Mouse (Mus musculus): ENCODE measurements around the gene Hic2.

Gene Hic2

DNA sequence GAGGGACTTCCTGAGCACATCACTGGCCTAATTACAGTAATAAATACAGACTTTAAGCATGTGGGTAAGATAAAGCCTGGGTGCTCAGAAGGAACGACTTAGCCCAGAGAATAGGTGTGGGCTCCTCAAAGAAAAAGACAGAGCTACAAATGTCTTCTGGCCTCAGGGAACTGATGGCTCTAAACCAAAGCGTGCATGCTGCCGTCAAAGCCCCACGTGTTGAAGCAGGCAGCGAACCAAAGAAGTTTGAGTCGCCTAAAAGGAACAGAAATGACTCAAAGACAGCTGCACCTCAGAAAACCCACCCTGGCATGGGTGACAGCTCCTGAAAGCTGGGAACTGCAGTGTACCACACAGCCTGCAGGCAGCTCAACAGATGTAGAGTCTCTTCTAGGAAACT, 38.5 kb downstream of the Hic2 start:
- ATAC-seq (ENCODE audit: insufficient number of reproducible peaks, low FRiP score, low TSS enrichment) = no peak

DNA sequence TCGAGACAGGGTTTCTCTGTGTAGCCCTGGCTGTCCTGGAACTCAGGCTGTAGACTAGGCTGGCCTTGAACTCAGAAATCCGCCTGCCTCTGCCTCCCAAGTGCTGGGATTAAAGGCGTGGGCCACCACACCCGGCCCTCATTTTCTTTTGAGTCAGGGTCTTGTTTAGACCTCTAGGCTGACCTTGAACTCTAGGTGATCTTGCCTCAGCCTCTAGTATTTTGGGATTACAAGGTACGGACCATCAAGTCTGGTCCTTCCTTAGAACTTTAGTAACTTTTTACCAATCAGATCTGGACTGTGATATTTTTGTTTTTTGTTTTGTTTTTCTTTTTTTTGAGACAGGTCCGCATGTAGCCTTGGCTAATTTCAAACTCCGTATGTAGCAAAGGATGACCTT, 42.3 kb downstream of the Hic2 start, which contains the start of gene Tmem191c:
Tmem191c (plus strand) TSS at position 357 of the 400 bp plus-strand sequence.
- no peak for ATAC-seq (ENCODE audit: insufficient number of reproducible peaks, low FRiP score, low TSS enrichment)

DNA sequence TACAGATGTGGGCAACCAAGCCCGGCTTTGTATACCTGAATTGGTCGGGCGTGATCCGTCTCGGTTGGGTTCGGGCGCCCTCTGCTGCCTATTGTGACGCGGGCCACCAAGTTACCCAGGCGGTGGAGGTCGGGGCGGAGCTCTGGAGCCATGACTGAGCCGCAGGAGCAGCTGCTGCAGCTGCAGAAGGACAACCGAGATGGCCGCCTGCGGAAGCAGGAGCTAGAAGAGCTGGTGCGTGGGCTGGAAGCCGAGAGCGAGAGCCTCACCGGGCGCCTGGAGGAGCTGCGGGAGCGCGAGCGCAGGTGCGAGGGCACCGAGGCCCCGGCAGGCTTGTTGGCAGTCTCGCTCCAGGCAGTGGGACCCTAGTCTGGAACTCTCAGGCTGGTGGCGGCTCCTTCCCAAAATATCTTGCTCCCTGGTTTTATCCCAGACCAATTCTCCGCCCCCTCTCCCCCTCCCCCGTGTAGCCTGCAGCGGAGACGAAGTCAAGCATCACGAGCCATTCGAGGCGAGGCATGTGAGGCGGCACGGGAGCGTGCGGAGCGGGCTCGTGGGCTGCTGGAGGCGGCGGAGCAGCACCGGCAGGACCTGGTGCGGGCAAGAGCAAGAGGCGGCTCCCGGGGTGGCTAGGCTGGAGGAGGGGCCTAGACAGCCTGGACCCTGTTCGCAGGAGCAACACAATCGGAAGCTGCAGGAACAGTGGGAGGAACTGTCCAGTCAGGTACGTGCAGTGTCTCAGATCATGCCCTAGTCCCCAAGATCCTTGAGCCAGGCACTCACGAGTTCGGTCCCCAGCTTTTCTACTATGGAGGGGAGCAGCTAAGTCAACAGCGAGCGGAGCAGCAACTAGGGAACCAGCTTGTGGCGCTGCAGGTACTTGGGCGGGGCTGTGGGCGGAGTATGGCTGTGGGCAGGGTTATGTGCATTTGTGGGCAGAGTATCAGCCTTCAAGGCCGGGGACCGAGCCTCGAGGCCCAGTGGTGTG, 43.1 kb downstream of the Hic2 start:
- peak; percentile 81 for ATAC-seq (ENCODE audit: insufficient number of reproducible peaks, low FRiP score, low TSS enrichment)

DNA sequence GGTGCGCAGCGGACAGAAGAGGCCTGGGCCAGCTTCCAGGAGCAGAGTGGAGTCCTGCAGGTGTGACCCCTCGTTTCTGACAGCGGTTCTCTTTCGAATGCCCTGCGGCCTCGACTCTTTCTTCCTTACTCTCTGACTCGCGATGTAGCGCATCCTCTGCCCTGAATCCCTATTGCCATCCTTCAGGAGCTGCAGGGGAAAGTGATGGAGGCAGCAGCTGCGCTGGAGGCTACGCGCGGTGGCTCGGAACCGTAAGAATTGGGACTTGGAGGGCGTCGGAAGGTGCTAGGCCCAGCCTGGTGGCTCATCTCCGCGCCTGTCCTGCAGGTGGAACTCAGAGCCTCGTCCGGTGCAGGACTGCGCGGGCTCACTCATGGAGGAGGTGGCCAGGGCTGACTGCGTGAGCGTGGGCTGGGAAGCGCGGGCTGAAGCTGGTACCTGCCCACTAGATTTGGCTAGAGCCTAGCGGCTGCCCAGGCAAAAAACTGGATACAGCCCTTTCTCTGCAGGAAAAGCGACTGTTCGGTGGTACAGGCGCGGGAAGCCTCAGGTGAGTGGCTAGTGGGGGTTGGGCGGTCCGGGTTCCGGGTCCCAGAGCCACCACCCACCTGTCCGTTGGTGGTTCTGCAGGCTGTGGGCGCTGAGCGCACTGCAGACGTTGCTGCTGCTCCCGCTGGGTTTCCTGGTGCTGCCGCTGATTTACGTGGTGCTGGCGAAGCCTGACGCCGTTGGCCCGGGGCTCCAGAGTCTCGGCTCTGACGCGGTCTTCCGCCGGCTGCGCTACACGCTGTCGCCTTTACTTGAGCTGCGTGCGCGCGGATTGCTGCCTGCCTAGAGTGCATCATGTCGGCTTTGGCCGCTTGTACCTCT, 44.2 kb downstream of the Hic2 start:
- 0 out of 2 replicates have a peak, but pooled peaks have one; percentile 5 for ATAC-seq (ENCODE audit: insufficient number of reproducible peaks, low FRiP score, low TSS enrichment)

DNA sequence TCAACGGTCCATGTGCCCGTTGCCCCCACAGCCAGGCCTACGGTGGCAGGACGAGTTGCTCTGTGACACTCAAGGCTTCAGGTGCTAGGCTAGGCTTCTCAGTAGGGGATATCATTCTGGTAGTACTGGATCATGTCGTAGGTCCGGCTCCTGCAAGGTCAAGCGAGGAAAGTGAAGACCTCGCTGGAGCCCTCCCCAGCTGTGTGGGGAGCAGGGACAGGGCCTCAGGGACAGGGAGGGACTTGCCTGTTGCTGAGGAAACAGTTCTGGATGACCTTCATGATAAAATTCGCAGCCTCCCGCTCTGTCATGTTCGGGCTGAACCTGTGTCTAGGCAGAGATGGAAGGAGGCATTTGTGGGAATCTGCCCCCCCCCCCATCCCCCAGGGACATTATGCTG, 47.1 kb downstream of the Hic2 start:
- ATAC-seq (ENCODE audit: insufficient number of reproducible peaks, low FRiP score, low TSS enrichment) = no peak

DNA sequence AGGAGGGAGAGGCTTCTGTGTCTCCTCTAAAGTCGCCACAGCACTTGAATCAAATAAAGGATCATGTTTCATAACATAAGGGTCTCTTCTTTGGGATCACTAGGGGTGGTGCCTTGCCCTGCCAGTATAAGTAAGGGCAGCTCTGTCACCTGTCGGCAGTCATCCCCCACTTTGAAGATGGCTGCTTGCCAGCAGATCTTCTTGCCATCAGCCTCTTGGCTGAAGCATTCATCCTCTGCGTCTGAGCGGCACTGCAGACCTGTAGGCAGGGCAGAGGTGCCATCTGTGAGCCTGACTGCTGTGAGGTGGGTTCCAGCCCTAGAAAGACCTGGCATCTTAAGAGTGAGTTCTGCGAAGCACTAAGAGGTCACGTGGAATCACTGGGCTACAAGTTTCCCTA, 49.8 kb downstream of the Hic2 start:
- ATAC-seq (ENCODE audit: insufficient number of reproducible peaks, low FRiP score, low TSS enrichment) = no peak

DNA sequence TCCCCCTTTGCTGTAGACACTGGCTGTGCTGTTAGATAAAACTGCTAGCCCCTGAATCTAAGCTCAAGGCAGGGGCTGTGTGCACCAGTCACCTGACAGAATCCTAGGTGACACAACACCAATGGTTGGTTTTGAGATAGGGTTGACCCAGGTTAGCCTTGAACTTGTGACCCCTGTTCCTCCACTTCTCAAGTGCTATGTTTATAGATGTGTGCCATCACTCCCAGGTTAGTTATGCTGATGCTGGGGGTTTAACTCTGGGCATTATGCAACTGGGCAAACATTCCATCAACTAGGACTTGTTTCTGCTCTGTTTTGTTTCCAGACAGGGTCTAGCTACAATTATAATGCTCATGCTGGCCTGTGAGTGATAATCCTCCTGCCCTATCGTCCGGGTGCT, 53.7 kb downstream of the Hic2 start:
- ATAC-seq (ENCODE audit: insufficient number of reproducible peaks, low FRiP score, low TSS enrichment) = no peak

DNA sequence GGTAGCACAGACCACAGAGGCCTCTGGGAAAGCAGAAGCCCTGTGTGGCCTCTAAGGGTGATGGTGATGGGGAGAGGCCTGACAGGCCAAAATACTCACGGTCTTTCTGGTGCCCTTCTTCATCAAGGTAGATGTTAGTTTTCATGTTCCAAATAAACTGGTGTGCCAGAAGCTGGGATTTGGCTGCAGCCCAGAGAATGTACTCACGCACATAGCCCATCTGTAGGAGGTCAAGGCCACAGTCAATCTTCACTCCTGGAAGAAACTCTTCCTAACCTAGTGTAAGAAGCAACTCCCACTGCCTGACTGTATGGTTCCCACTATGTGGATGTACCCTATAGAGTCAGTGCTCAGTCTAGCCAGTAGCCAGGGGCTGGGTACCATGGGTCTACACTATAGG, 57.6 kb downstream of the Hic2 start:
- no peak for ATAC-seq (ENCODE audit: insufficient number of reproducible peaks, low FRiP score, low TSS enrichment)

DNA sequence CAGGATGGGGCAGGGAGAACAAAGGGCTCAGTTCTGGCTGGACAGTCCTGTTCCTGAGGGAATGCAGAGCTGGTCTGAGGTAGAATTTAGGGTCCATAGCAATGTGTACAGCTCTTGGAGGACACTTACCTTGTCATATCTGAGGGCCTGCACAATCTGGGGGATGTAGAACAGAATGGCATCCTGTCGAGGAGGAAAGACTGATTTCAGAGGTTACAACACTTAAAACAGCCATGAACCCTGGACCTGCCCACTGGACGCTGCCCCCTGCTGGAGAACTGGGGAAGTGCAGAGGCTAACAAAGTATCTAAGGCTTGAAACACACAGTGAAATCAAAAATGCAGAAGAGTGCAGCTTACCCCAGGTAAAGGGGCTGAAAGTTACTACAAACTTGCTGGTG, 59.4 kb downstream of the Hic2 start:
- ATAC-seq (ENCODE audit: insufficient number of reproducible peaks, low FRiP score, low TSS enrichment) = 0 out of 2 replicates have a peak, but pooled peaks have one; percentile 28

DNA sequence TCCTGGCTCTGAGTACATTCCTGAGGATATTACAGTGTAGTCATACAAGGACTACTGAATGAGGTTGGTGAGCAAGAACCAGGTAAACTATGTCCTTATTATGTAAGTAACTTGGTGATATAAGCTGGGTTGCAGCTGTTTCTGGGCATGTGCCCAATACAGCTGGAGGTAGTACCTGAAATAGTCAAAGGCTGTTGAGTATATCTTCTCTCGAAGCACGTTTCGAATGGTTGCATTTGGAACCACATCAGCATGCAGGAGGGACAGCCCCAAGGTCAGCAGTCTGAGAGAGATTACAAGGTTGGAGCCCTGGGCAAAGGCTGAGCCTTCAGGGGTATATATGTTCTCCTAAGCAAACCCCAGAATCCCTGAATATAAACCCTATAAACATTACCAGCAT, 67.4 kb downstream of the Hic2 start:
- ATAC-seq (ENCODE audit: insufficient number of reproducible peaks, low FRiP score, low TSS enrichment) = no peak

DNA sequence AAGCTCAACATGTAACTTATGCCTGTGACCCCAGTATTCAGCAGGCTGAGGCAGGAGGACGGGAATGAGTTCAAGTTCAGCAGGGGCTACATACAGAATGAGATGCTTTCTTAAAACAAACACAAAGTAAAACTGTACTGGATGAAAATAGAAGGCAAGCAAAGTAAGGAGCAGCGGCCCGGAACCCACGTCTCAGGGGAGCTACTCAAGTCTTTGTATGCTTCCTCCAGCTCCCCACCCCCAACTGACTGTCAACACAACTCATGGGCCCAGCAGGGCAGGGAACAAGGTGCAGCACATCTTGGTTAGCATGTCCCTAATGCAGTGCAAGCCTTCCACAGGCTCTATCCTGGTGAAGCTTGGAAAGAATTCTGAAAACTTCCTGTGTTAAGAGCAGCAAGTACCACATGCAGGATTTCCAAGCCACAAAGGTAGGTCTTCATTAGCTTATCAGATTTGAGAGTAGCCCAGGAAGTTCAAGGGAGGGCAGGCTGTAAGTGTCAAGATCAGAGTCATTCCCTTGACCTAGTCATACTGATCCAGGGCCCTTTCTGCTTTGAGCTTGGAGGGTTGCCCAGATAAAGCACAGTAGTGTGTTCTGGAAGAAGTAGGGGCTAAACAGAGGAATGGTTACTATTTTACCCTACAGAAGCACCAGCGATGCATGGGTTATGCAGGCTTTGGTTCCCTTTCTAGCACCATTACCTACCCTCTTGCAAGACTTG, 70.3 kb downstream of the Hic2 start:
- ATAC-seq (ENCODE audit: insufficient number of reproducible peaks, low FRiP score, low TSS enrichment) = no peak

DNA sequence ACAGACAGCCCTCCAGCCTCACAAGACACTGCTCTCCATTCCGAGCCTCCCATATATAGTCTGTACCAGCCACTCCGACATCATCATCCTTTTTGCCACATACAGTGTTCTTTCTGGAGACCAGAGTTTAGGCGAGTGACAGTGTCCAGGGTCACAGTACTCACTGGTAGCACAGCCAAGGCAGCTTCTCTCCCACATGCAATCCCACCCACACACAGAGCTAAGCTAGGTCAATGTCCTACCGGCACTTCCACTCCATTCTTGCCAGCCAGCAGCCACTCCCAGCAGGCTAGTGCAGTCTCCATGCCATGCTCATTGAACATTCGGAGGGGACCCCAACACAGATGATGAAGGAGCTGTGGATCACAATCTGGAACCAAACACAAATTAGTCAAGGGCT, 74.1 kb downstream of the Hic2 start:
- ATAC-seq (ENCODE audit: insufficient number of reproducible peaks, low FRiP score, low TSS enrichment) = no peak

DNA sequence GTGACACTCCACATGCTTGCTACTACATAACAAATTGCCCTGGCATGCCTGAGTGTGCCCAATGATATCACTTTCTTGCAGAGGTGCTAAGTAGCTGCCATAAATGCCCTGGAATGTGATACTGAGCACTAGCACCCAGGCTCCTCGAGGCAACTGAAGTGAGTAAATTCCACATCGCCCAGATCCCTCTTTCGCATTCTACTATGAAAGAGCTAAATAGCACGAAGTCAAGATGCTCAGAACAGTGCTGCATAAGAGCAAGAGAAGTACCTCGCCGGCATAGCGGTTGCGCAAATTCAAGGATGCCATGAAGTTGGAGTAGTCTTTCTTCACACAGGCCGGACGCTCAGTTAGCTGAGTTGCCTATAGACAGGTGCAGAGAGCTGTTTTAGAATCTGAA, 75.7 kb downstream of the Hic2 start:
- no peak for ATAC-seq (ENCODE audit: insufficient number of reproducible peaks, low FRiP score, low TSS enrichment)

DNA sequence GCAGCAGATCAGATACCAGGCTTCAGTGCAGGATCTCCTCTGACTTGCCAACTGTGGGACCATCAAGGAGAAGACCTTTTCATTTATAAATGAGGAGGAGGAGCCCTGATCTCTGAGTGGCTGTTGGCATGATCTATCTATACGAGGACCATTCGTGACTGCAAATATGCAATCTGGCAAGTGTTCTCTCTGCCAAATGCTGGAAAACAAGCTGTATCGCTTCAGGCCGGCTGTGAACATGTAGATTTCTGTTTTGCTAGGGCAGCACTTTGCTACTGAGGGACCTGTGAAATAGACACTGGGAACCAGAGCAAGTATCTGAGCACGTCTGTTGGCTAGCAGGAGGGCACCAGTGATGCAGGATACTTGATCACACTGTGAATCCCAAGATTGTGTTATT, 79.2 kb downstream of the Hic2 start:
- no peak for ATAC-seq (ENCODE audit: insufficient number of reproducible peaks, low FRiP score, low TSS enrichment)
